Mouse (Mus musculus): ENCODE data around the gene Ovol1.
A peak's percentile ranks its signal among the peaks of the same experiment; 100 is the strongest.

Gene Ovol1

GRCm38 (mm10) chr19:5560457-5561041 is at the start of gene Ovol1:
Ovol1 (minus strand) TSS chr19:5560646.
- peak; percentile 78 for DNase-seq

GRCm38 (mm10) chr19:5609547-5610404 is 49.3 kb upstream of the Ovol1 start, which contains the start of gene Kat5:
Kat5 (minus strand) TSS chr19:5610237.
- peak; percentile 97 for DNase-seq

GRCm38 (mm10) chr19:5609171-5609546 is 48.7 kb upstream of the Ovol1 start:
- no peak for DNase-seq

GRCm38 (mm10) chr19:5608707-5609106 is 48.3 kb upstream of the Ovol1 start:
- DNase-seq = peak; percentile 32

- DNase-seq = no peak
Measured at GRCm38 (mm10) chr19:5607705-5608410, 47.4 kb upstream of the Ovol1 start.

GRCm38 (mm10) chr19:5606196-5606595 is 45.8 kb upstream of the Ovol1 start:
- DNase-seq = no peak

GRCm38 (mm10) chr19:5605126-5605525 is 44.7 kb upstream of the Ovol1 start:
- DNase-seq = no peak

GRCm38 (mm10) chr19:5603664-5604063 is 43.2 kb upstream of the Ovol1 start:
- DNase-seq = no peak

GRCm38 (mm10) chr19:5601752-5602541 is 41.5 kb upstream of the Ovol1 start, which contains the start of gene Rnaseh2c:
Rnaseh2c (plus strand) TSS chr19:5601873.
- DNase-seq = peak; percentile 81

- DNase-seq = no peak
Measured at GRCm38 (mm10) chr19:5599224-5599623, 38.8 kb upstream of the Ovol1 start.

GRCm38 (mm10) chr19:5591888-5592287 is 31.4 kb upstream of the Ovol1 start:
- DNase-seq = no peak

- DNase-seq = peak; percentile 49
Measured at GRCm38 (mm10) chr19:5589159-5589558, 28.7 kb upstream of the Ovol1 start.

- no peak for DNase-seq
Measured at GRCm38 (mm10) chr19:5581995-5582394, 21.5 kb upstream of the Ovol1 start.

GRCm38 (mm10) chr19:5580776-5581175 is 20.3 kb upstream of the Ovol1 start:
- DNase-seq = no peak

GRCm38 (mm10) chr19:5579971-5580370 is 19.5 kb upstream of the Ovol1 start:
- no peak for DNase-seq

GRCm38 (mm10) chr19:5575336-5575735 is 14.9 kb upstream of the Ovol1 start:
- no peak for DNase-seq

GRCm38 (mm10) chr19:5572331-5573125 is 12.1 kb upstream of the Ovol1 start:
- DNase-seq = peak; percentile 36

- peak; percentile 19 for DNase-seq
Measured at GRCm38 (mm10) chr19:5571831-5572230, 11.4 kb upstream of the Ovol1 start.

GRCm38 (mm10) chr19:5570353-5571246 is 10.2 kb upstream of the Ovol1 start:
- no peak for DNase-seq

GRCm38 (mm10) chr19:5569521-5569920 is 9.1 kb upstream of the Ovol1 start:
- no peak for DNase-seq

Measured in kidney, postnatal 10 days (tissue).